Comparison of ENCODE assay signal across 18 mouse cellular contexts in genomic region chr1:170623432-170623831, GRCm38 (mm10). TPM values are rescaled to one million over a fixed set of nuclear protein-coding genes. Genes with fewer than 3 reads are reported as not detected.
A peak's percentile ranks its signal among the peaks of the same experiment; 100 is the strongest.
DNase-seq lines count a peak whose midpoint lies in the region; ATAC-seq and TF ChIP-seq lines count a peak whose summit lies in the region.
"Had no signal": no experiment of that assay in that cellular context is flagged by ENCODE, and none has a peak within 500 bp of the region (broad histone marks: within the 10 kb centered on the region; RNA-seq: fewer than 3 reads in every experiment).

No protein-coding gene starts in this region.

- 0 out of 2 replicates have a peak, but pooled peaks cover 1% of the 10 kb centered on the region for H3K4me1 ChIP-seq in heart, adult 2 months (ENCODE audit: control insufficient read depth, insufficient read depth, low read length)
- H3K4me1 ChIP-seq in heart, postnatal 0 days (ENCODE audit: control insufficient read depth, insufficient read depth) = no peaks in the 10 kb centered on the region
- H3K4me1 ChIP-seq in MEL (ENCODE audit: control insufficient read depth in 1 of 2, insufficient read depth in 2 of 2, low read length in 2 of 2) = peaks cover 22 to 31% of the 10 kb centered on the region in 2 experiments
- peaks cover 39% of the 10 kb centered on the region for H3K4me1 ChIP-seq in liver, embryonic 15.5 days (replicated peaks)

- DNase-seq in heart, adult 2 months = no peak
- no peak for DNase-seq in heart, postnatal 25 days (ENCODE audit: low spot score)
- DNase-seq in heart, postnatal 0 days (ENCODE audit: low spot score) = no peak
- DNase-seq in heart, adult 9 months (ENCODE audit: low spot score in 2 of 2) = no peak
- peak; percentile 24 for DNase-seq in MEL (ENCODE audit: low read depth, low spot score)
- DNase-seq in thymus, postnatal 14 days = no peak
- DNase-seq in thymus, postnatal 0 days (ENCODE audit: low spot score) = no peak
- DNase-seq: cerebellum, adult 11 months; cerebellum, postnatal 25 days; gastrocnemius, adult 2 months; kidney, adult 11 months; kidney, postnatal 10 days; right cerebral cortex, adult 18-20 months had no signal

- H3K4me3 ChIP-seq in heart, adult 2 months = no peak overlapping the region
- no peak overlapping the region for H3K4me3 ChIP-seq in heart, postnatal 0 days (ENCODE audit: low read depth, low read length)
- no peak overlapping the region for H3K4me3 ChIP-seq in MEL (ENCODE audit: control insufficient read depth in 1 of 2, insufficient read depth in 1 of 2, low read depth in 2 of 2, low read length in 2 of 2)
- H3K4me3 ChIP-seq in liver, embryonic 15.5 days (replicated peaks) = peak overlapping the region; percentile 22; the same call in 1 of the 2 replicates
- H3K4me3 ChIP-seq: gastrocnemius, adult 2 months; layer of hippocampus, adult 2 months; megakaryocyte, embryonic 14.5 days had no signal

- no peak for TF ChIP-seq EP300 in heart, adult 2 months (IDR thresholded peaks at IDR 0.05; ENCODE audit: insufficient read depth, low read depth, low read length)
- no peak for TF ChIP-seq EP300 in heart, postnatal 0 days (IDR thresholded peaks at IDR 0.05; ENCODE audit: low read depth)
- TF ChIP-seq EP300 in MEL (IDR thresholded peaks at IDR 0.05; ENCODE audit: low read depth in 1 of 2, low read length in 2 of 2) = no peak

- peak overlapping the region; percentile 85 for H3K27ac ChIP-seq in heart, adult 2 months
- peak overlapping the region; percentile 88 for H3K27ac ChIP-seq in heart, postnatal 0 days (ENCODE audit: low read depth)
- H3K27ac ChIP-seq in MEL (ENCODE audit: control insufficient read depth, low read depth, low read length) = peak overlapping the region; percentile 57
- H3K27ac ChIP-seq in liver, embryonic 15.5 days (replicated peaks) = peak overlapping the region; percentile 99
- H3K27ac ChIP-seq: gastrocnemius, adult 2 months; layer of hippocampus, adult 2 months had no signal

- no peaks in the 10 kb centered on the region for H3K79me2 ChIP-seq in heart, adult 2 months (replicated peaks; ENCODE audit: control insufficient read depth, insufficient read depth, low read length)
- no peaks in the 10 kb centered on the region for H3K79me2 ChIP-seq in MEL (ENCODE audit: control insufficient read depth, insufficient read depth, low read length, poor library complexity)

- peaks cover 9% of the 10 kb centered on the region for H3K9me3 ChIP-seq in heart, postnatal 0 days (replicated peaks; ENCODE audit: control insufficient read depth, low read length)
- no peaks in the 10 kb centered on the region for H3K9me3 ChIP-seq in MEL (replicated peaks; ENCODE audit: insufficient read depth, low read length)
- H3K9me3 ChIP-seq in liver, embryonic 15.5 days (replicated peaks) = no peaks in the 10 kb centered on the region

- H3K9ac ChIP-seq in heart, adult 2 months (ENCODE audit: low read depth, low read length) = no peak overlapping the region
- no peak overlapping the region for H3K9ac ChIP-seq in heart, postnatal 0 days (replicated peaks; ENCODE audit: low read depth, low read length)
- no peak overlapping the region for H3K9ac ChIP-seq in MEL (ENCODE audit: control insufficient read depth, low read depth, low read length, poor library complexity, severe bottlenecking)
- peak overlapping the region; percentile 62 for H3K9ac ChIP-seq in liver, embryonic 15.5 days

- TF ChIP-seq POLR2A in heart, adult 2 months (IDR thresholded peaks at IDR 0.05; ENCODE audit: insufficient read depth, low read depth, low read length) = no peak
- TF ChIP-seq POLR2A in MEL (IDR thresholded peaks at IDR 0.05; ENCODE audit: control insufficient read depth in 1 of 2, insufficient read depth in 1 of 2, low read depth in 1 of 2, low read length in 2 of 2, poor library complexity in 1 of 2) = no peak

- intact Hi-C loops in heart, adult 2 months (cut with DNase I) = no loop called here
- intact Hi-C loops in heart, postnatal 25 days (cut with DNase I) = no loop called here

- ATAC-seq in heart, postnatal 0 days (ENCODE audit: insufficient read depth, low read depth) = no peak
- peak; percentile 61 for ATAC-seq in liver, embryonic 15.5 days (ENCODE audit: insufficient read depth)
- ATAC-seq: hindbrain, embryonic 16.5 days had no signal

- no peaks in the 10 kb centered on the region for H3K27me3 ChIP-seq in heart, adult 2 months (ENCODE audit: control insufficient read depth, insufficient read depth, low read length)
- H3K27me3 ChIP-seq in heart, postnatal 0 days (ENCODE audit: control insufficient read depth, insufficient read depth, low read length) = no peaks in the 10 kb centered on the region
- H3K27me3 ChIP-seq in MEL (ENCODE audit: control insufficient read depth in 1 of 2, insufficient read depth in 2 of 2, low read length in 2 of 2) = no peaks in the 10 kb centered on the region
- no peaks in the 10 kb centered on the region for H3K27me3 ChIP-seq in liver, embryonic 15.5 days
- H3K27me3 ChIP-seq: CH12.LX; megakaryocyte, embryonic 14.5 days had no signal

- 100% methylated on average over 1 of the region's 1 CpGs for WGBS in heart, adult 2 months
- 88% methylated on average over 1 of the region's 1 CpGs for WGBS in heart, postnatal 0 days
- WGBS in liver, embryonic 15.5 days (ENCODE audit: insufficient replicate concordance) = 48% methylated on average over 1 of the region's 1 CpGs

- TF ChIP-seq RAD21 in MEL (IDR thresholded peaks at IDR 0.05; ENCODE audit: low read depth, low read length) = no peak

- no peaks in the 10 kb centered on the region for H3K36me3 ChIP-seq in heart, adult 2 months (ENCODE audit: control insufficient read depth, insufficient read depth, low read length)
- H3K36me3 ChIP-seq in heart, postnatal 0 days (replicated peaks; ENCODE audit: control insufficient read depth, insufficient read depth, low read length) = no peaks in the 10 kb centered on the region
- peaks cover 0 to 32% of the 10 kb centered on the region in 2 experiments; a peak in 2 of 4 replicates for H3K36me3 ChIP-seq in MEL (ENCODE audit: control insufficient read depth in 1 of 2, insufficient read depth in 2 of 2, low read length in 2 of 2)
- H3K36me3 ChIP-seq in liver, embryonic 15.5 days (replicated peaks) = no peaks in the 10 kb centered on the region

- no peak for TF ChIP-seq CTCF in heart, adult 2 months (IDR thresholded peaks at IDR 0.05)
- TF ChIP-seq CTCF in heart, postnatal 0 days (IDR thresholded peaks at IDR 0.05; ENCODE audit: low read depth) = no peak
- TF ChIP-seq CTCF in MEL (IDR thresholded peaks at IDR 0.05 in 2 of 3, conservative IDR thresholded peaks at IDR 0.05 in 1 of 3; ENCODE audit: control insufficient read depth in 1 of 3, insufficient read depth in 1 of 3, low read depth in 2 of 3, low read length in 3 of 3, poor library complexity in 1 of 3, severe bottlenecking in 1 of 3) = no peak

- no peak overlapping the region for H3K4me2 ChIP-seq in heart, postnatal 0 days (ENCODE audit: low read depth, low read length)
- peak overlapping the region; percentile 59 for H3K4me2 ChIP-seq in liver, embryonic 15.5 days

TF ChIP-seq in MEL, 35 proteins besides CTCF, POLR2A, EP300 and RAD21 (continues in another document):
- TF ChIP-seq CHD1 (IDR thresholded peaks at IDR 0.05; ENCODE audit: low read depth, low read length) = no peak
- TF ChIP-seq TCF12 (IDR thresholded peaks at IDR 0.05; ENCODE audit: low read depth, low read length) = no peak
- TF ChIP-seq SMC3 (IDR thresholded peaks at IDR 0.05; ENCODE audit: low read depth, low read length) = no peak
- no peak for TF ChIP-seq UBTF (IDR thresholded peaks at IDR 0.05; ENCODE audit: borderline replicate concordance, insufficient read depth, low read depth, low read length)
- no peak for TF ChIP-seq NELFE (IDR thresholded peaks at IDR 0.05; ENCODE audit: low read depth, low read length)
- TF ChIP-seq KAT2A (conservative IDR thresholded peaks at IDR 0.05; ENCODE audit: low read depth, low read length) = no peak
- no peak for TF ChIP-seq HCFC1 (IDR thresholded peaks at IDR 0.05; ENCODE audit: low read depth, low read length)
- TF ChIP-seq MYC (IDR thresholded peaks at IDR 0.05; ENCODE audit: low read depth, low read length) = no peak
- TF ChIP-seq ZKSCAN1 (IDR thresholded peaks at IDR 0.05; ENCODE audit: low read depth, low read length) = no peak
- TF ChIP-seq TBP (IDR thresholded peaks at IDR 0.05; ENCODE audit: low read depth, low read length) = no peak
- no peak for TF ChIP-seq TAL1 (IDR thresholded peaks at IDR 0.05; ENCODE audit: low read length)
- no peak for TF ChIP-seq E2F4 (IDR thresholded peaks at IDR 0.05; ENCODE audit: borderline replicate concordance, low read depth, low read length)
- no peak for TF ChIP-seq MAZ (IDR thresholded peaks at IDR 0.05; ENCODE audit: low read depth, low read length)
- TF ChIP-seq ETS1 (IDR thresholded peaks at IDR 0.05; ENCODE audit: low read depth, low read length) = no peak
- no peak for TF ChIP-seq MEF2A (IDR thresholded peaks at IDR 0.05; ENCODE audit: extremely low read depth, insufficient replicate concordance, low read depth, low read length, poor library complexity, severe bottlenecking)

RNA-seq across cellular contexts. Expression of gene Olfml2b, which starts 20.9 kb away (rescaled TPM):
- 10 to 100 TPM; 11.1 to 18.0 TPM for total RNA-seq in heart, adult 2 months (2021)
- polyA plus RNA-seq in heart, adult 2 months (2012; rRNA removed) = 15.4 and 34.0 TPM in 2 replicates
- 10 to 100 TPM in 1 of 2 experiments, 1 to 10 TPM in 1; 9.8 to 13.1 TPM for total RNA-seq in heart, postnatal 25 days (2021)
- total RNA-seq in heart, postnatal 0 days (2014; rRNA removed; ENCODE audit: low replicate concordance) = 63.0 and 76.5 TPM in 2 replicates
- polyA plus RNA-seq in heart, postnatal 0 days (2015; fragmentation: Nextera tagmentation; extraction: Ambion mirVana) = 19.3 and 26.3 TPM in 2 replicates
- not detected in 2 replicates for total RNA-seq in MEL (2012; rRNA removed)
- not detected for polyA plus RNA-seq in MEL (2012; ENCODE audit: insufficient read depth in 1 of 2, insufficient read length in 2 of 2, low read depth in 1 of 2, low replicate concordance in 2 of 2, missing spikeins in 1 of 2)
- 3.1 and 3.5 TPM in 2 replicates for polyA plus RNA-seq in liver, embryonic 15.5 days (2015; fragmentation: Nextera tagmentation; extraction: Ambion mirVana)
- 1.7 and 2.7 TPM in 2 replicates for polyA plus RNA-seq in thymus, postnatal 0 days (2015; fragmentation: Nextera tagmentation; extraction: Ambion mirVana)

RNA-seq across cellular contexts. Expression of gene Nos1ap, which starts 33.8 kb away (rescaled TPM):
- total RNA-seq in heart, adult 2 months (2021) = 10 to 100 TPM; 22.0 to 24.0 TPM
- polyA plus RNA-seq in heart, adult 2 months (2012; rRNA removed) = 10.7 and 11.5 TPM in 2 replicates
- 10 to 100 TPM; 23.4 to 24.3 TPM for total RNA-seq in heart, postnatal 25 days (2021)
- 0.99 and 22.1 TPM in 2 replicates for total RNA-seq in heart, postnatal 0 days (2014; rRNA removed; ENCODE audit: low replicate concordance)
- 7.7 and 10.3 TPM in 2 replicates for polyA plus RNA-seq in heart, postnatal 0 days (2015; fragmentation: Nextera tagmentation; extraction: Ambion mirVana)
- total RNA-seq in MEL (2012; rRNA removed) = 0.56 and 0.62 TPM in 2 replicates
- polyA plus RNA-seq in MEL (2012; ENCODE audit: insufficient read depth in 1 of 2, insufficient read length in 2 of 2, low read depth in 1 of 2, low replicate concordance in 2 of 2, missing spikeins in 1 of 2) = 1 to 10 TPM in 1 of 2 experiments, not detected in 1; 2.4 TPM
- 5.2 and 6.4 TPM in 2 replicates for polyA plus RNA-seq in liver, embryonic 15.5 days (2015; fragmentation: Nextera tagmentation; extraction: Ambion mirVana)
- 0.86 and 1.8 TPM in 2 replicates for polyA plus RNA-seq in thymus, postnatal 0 days (2015; fragmentation: Nextera tagmentation; extraction: Ambion mirVana)
- total RNA-seq: CH12.LX had no signal
